Mouse (Mus musculus) kidney, postnatal 36 days (tissue): ENCODE measurements around the gene A930018P22Rik.

Source experiments
- DNase-seq, 2 experiments: peaks; one replicate each; pipeline ENCODE4 v3.0.0; 2021 to 2022; ENCODE audit warnings: mixed read lengths in 2 of 2

Gene A930018P22Rik

GRCm38 (mm10) chr2:104163418-104163817, 40.8 kb downstream of the A930018P22Rik start:
- DNase-seq, result no peak

GRCm38 (mm10) chr2:104163978-104164487, 41.5 kb downstream of the A930018P22Rik start:
- DNase-seq, result no peak

DNA sequence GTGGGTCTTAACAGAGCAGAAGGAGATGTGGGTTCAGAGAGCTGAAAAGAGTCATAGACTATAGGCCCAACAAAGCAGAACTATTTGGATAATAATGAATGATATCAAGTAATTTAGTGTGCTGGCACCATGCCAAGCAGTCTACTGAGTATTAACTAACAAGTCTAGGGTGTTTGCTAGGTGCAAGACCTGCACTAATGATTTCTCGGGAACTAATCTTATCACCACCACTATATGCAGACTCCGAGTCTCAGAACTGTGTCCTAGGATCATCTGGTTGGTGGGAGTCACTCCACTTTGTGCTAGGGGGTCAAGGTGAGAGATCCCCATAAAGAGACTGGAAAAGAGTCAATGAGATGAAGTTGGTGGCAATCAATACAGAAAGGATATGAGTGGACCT, 43.1 kb downstream of the A930018P22Rik start:
- DNase-seq, result no peak

GRCm38 (mm10) chr2:104167765-104168164, 45.2 kb downstream of the A930018P22Rik start:
- DNase-seq, result no peak

DNA sequence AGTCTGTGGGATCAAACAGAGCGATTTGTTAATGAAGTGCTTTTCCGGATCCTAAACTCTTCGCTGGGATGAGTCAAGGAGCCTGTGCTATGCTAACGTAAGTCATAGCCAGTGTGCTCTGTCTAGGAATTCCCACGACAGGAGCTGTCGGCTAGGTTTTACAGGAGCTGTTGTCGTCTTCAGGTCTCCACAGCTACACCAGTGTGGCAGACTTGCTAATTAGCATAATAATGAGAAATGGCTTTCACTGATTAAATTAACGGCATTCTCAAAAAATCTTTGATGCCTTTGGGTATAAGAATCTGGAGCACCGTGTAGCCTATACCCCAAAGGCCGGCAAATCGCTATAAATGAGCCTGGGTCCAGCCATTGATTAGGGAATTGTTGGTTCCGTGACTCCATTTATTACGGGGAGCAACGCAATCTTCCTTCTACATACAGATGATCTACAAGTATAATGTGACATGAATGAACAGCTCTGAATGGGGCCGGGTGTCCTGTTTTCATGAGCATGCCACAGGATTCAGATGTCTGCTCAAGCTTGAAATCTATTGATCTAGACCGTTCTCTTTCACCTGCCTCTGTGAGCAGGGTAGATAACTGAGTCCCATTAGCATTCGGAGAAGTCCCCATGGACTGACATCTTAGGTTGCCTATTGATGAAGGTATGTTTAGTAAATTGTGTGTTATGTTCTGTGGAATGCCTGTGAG, 45.8 kb downstream of the A930018P22Rik start:
- no peak for DNase-seq

DNA sequence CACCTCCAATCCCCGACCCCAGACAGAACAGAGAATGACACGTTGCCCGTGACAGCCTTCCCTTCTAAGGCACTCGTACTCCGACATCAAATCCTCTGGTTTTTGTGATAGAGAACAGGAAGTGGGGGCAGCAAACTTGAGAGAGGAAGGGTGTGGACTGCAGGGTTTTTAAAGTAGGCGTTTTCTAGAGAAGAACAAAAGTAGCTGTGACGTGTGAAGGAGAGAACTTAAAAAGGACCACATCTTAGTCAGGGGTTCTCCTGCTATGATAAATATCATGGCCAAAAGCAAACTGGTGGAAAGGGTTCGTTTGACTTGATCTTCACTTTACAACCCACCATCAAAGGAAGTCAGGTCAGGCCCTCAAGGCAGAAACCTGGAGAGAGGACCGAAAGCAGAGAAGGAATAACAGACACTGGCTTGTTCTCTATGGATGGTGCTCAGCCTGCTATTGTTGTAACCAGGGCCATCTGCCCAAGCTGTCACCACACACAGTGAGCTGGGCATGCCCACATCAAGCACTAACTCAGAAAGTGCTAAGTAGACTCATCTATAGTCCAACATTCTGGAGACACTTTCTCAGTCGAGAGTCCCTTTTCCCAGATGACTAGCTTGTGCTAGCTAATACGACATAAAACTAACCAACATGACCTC, 50.3 kb downstream of the A930018P22Rik start:
- no peak for DNase-seq

GRCm38 (mm10) chr2:104173431-104173830, 50.9 kb downstream of the A930018P22Rik start:
- DNase-seq, result no peak
